Mouse (Mus musculus) heart, adult 18-20 months (tissue): ENCODE results near the gene Olfr390. TPM values are rescaled to one million over a fixed set of nuclear protein-coding genes. Genes with fewer than 3 reads are reported as not detected.

Source experiments
- DNase-seq, 2 experiments: peaks; one replicate each; pipeline ENCODE4 v3.0.0; 2021 to 2022; ENCODE audit warnings: mixed read lengths in 1 of 2
- long read RNA-seq, 2 experiments: library from polyadenylated mRNA; stranded (forward); transcript quantifications; one replicate each; pipeline ENCODE4 v2.0.0; 2021
- total RNA-seq, 2 experiments: library from RNA; stranded (reverse); gene quantifications; 2 replicates each; pipeline ENCODE4 v1.2.3; 2021

Gene Olfr390
- total RNA-seq, result not detected
- long read RNA-seq, experiment 1, result 0 reads
- long read RNA-seq, experiment 2, result 0 reads

- DNase-seq, result no peak
Observed at GRCm38 (mm10) chr11:73782664-73783063, at the start of gene Olfr390. Gene Olfr390, plus strand, starts transcription at chr11:73782964.

- DNase-seq, result no peak
Observed at GRCm38 (mm10) chr11:73759115-73759514, 23.6 kb upstream of the Olfr390 start.

GRCm38 (mm10) chr11:73780613-73781012, 2.2 kb upstream of the Olfr390 start, which contains the start of gene Olfr389:
Gene Olfr389, minus strand, starts transcription at chr11:73780713.
- DNase-seq, result no peak

GRCm38 (mm10) chr11:73802952-73803351, 20.2 kb downstream of the Olfr390 start, which contains the start of gene Olfr391-ps:
Gene Olfr391-ps, minus strand, starts transcription at chr11:73803052.
- no peak for DNase-seq

GRCm38 (mm10) chr11:73816949-73817348, 34.2 kb downstream of the Olfr390 start, which contains the start of gene Olfr392:
Gene Olfr392, minus strand, starts transcription at chr11:73817049.
- DNase-seq, result no peak

Other genes with a start within 250 kb of the Olfr390 start
- gene Olfr385, start 190.0 kb upstream of the Olfr390 start, total RNA-seq, result not detected
- not detected for gene Olfr384, start 184.4 kb upstream of the Olfr390 start, total RNA-seq
- gene Zfp735, start 94.2 kb upstream of the Olfr390 start, total RNA-seq, result not detected
- gene Olfr389, start 2.3 kb upstream of the Olfr390 start, total RNA-seq, result not detected
- not detected for gene Olfr391-ps, start 20.1 kb downstream of the Olfr390 start, total RNA-seq
- not detected for gene Olfr392, start 34.1 kb downstream of the Olfr390 start, total RNA-seq
- gene Olfr393, start 68.5 kb downstream of the Olfr390 start, total RNA-seq, result not detected
- gene Olfr394, start 107.8 kb downstream of the Olfr390 start, total RNA-seq, result not detected
- not detected for gene Olfr395, start 126.3 kb downstream of the Olfr390 start, total RNA-seq
- gene Olfr23, start 153.7 kb downstream of the Olfr390 start, total RNA-seq, result not detected
- not detected for gene Olfr397, start 177.9 kb downstream of the Olfr390 start, total RNA-seq
- not detected for gene Olfr398, start 207.4 kb downstream of the Olfr390 start, total RNA-seq